Mouse (Mus musculus) cerebellum, adult 2 months (tissue): ENCODE results near the gene Rcl1.

Source experiments
- CTCF ChIP-seq: fragments of 200-500 bp; IDR thresholded peaks from 2 replicates; pipeline ENCODE4 v1.5.1; 2011; ENCODE audit warnings: low read depth, mild to moderate bottlenecking, control low read depth, low read length, moderate library complexity, borderline replicate concordance; ENCODE audit not compliant: insufficient read depth
- POLR2A ChIP-seq: fragments of 200-500 bp; IDR thresholded peaks from 2 replicates; pipeline ENCODE4 v1.6.1; 2011; ENCODE audit warnings: low read length, control low read depth, borderline replicate concordance; ENCODE audit not compliant: insufficient read depth

- TF ChIP-seq CTCF (no peak), POLR2A (no peak)
Measured at GRCm38 (mm10) chr19:29185122-29185521, 83.9 kb downstream of the Rcl1 start.
